Mouse (Mus musculus) CH12.LX (cell line): ENCODE measurements around the gene Fhdc1. TPM values are rescaled to one million over a fixed set of nuclear protein-coding genes. Genes with fewer than 3 reads are reported as not detected.

Source experiments
- DNase-seq: peaks from one replicate; pipeline ENCODE4 v3.0.0-alpha.2; 2013; ENCODE audit errors: extremely low read depth
- H3K27ac ChIP-seq: 2 replicates; pipeline ENCODE4 v1.5.1; 2012; ENCODE audit warnings: low read depth, mild to moderate bottlenecking, control low read depth, moderate library complexity; ENCODE audit not compliant: insufficient read depth
- H3K27me3 ChIP-seq: replicated peaks from 2 replicates; pipeline ENCODE3; 2012; ENCODE audit warnings: inconsistent platforms
- H3K36me3 ChIP-seq, 2 experiments: replicated peaks in 1 of 2; 2 replicates each; pipeline versions ENCODE3 to v1.6.1; 2012; ENCODE audit warnings: inconsistent platforms in 1 of 2, low read length in 1 of 2, mild to moderate bottlenecking in 1 of 2, mixed read lengths in 1 of 2, moderate library complexity in 1 of 2; ENCODE audit not compliant: control insufficient read depth in 1 of 2, insufficient read depth in 1 of 2
- H3K4me1 ChIP-seq, 2 experiments: 2 replicates each; pipeline ENCODE4 v1.6.1; 2012; ENCODE audit warnings: inconsistent platforms in 1 of 2, moderate library complexity in 1 of 2; ENCODE audit not compliant: insufficient read depth in 2 of 2, control insufficient read depth in 1 of 2
- H3K4me2 ChIP-seq: 2 replicates; pipeline ENCODE4 v1.6.1; 2012; ENCODE audit warnings: low read depth, mild to moderate bottlenecking, control low read depth; ENCODE audit not compliant: poor library complexity, insufficient read depth, severe bottlenecking
- H3K4me3 ChIP-seq, 3 experiments: fragments of 150-350 bp in 1 of 3; sonication (generic) in 1 of 3; replicated peaks in 1 of 3; 2 replicates each; pipeline versions ENCODE3 to v1.5.1; 2011 to 2012; ENCODE audit warnings: low read depth in 2 of 3, low read length in 2 of 3, mild to moderate bottlenecking in 2 of 3, moderate library complexity in 2 of 3, control low read depth in 1 of 3, improper control_type of control experiment in 1 of 3, inconsistent platforms in 1 of 3, mixed read lengths in 1 of 3; ENCODE audit not compliant: poor library complexity in 1 of 3
- H3K79me2 ChIP-seq: replicated peaks from 2 replicates; pipeline ENCODE4 v1.6.1; 2012; ENCODE audit warnings: mild to moderate bottlenecking, moderate library complexity; ENCODE audit not compliant: control insufficient read depth, poor library complexity, insufficient read depth, severe bottlenecking; ENCODE audit errors: extremely low read depth
- H3K9ac ChIP-seq: 2 replicates; pipeline ENCODE4 v1.6.1; 2012; ENCODE audit warnings: low read depth, mild to moderate bottlenecking, control low read depth, moderate library complexity; ENCODE audit not compliant: insufficient read depth
- H3K9me3 ChIP-seq: replicated peaks from 2 replicates; pipeline ENCODE3; 2012; ENCODE audit warnings: low read length, inconsistent platforms, mixed read lengths
- CHD1 ChIP-seq: IDR thresholded peaks from 2 replicates; pipeline ENCODE4 v1.6.1; 2012; ENCODE audit warnings: low read depth, low read length, improper control_type of control experiment, inconsistent platforms
- ELF1 ChIP-seq: IDR thresholded peaks from 2 replicates; pipeline ENCODE4 v1.6.1; 2014; ENCODE audit warnings: low read depth, mild to moderate bottlenecking, inconsistent platforms, low read length, improper control_type of control experiment
- ETS1 ChIP-seq: conservative IDR thresholded peaks from 2 replicates; pipeline ENCODE4 v1.6.1; 2012; ENCODE audit warnings: low read depth, mild to moderate bottlenecking, inconsistent platforms, low read length, improper control_type of control experiment, moderate library complexity
- GABPA ChIP-seq: IDR thresholded peaks from 2 replicates; pipeline ENCODE4 v1.6.1; 2012; ENCODE audit warnings: low read depth, low read length, improper control_type of control experiment, inconsistent platforms; ENCODE audit not compliant: insufficient replicate concordance
- HCFC1 ChIP-seq: IDR thresholded peaks from 2 replicates; pipeline ENCODE4 v1.6.1; 2012; ENCODE audit warnings: low read depth, mild to moderate bottlenecking, inconsistent platforms, low read length, improper control_type of control experiment
- JUN ChIP-seq: IDR thresholded peaks from 2 replicates; pipeline ENCODE4 v1.6.1; 2011; ENCODE audit warnings: low read depth, mild to moderate bottlenecking, low read length, improper control_type of control experiment, moderate library complexity; ENCODE audit not compliant: insufficient read depth
- JUND ChIP-seq: conservative IDR thresholded peaks from 2 replicates; pipeline ENCODE4 v1.6.1; 2011; ENCODE audit warnings: low read depth, low read length, improper control_type of control experiment
- MAFK ChIP-seq: IDR thresholded peaks from 2 replicates; pipeline ENCODE4 v1.6.1; 2011; ENCODE audit warnings: low read length, improper control_type of control experiment; ENCODE audit not compliant: insufficient replicate concordance
- MEF2A ChIP-seq: IDR thresholded peaks from 2 replicates; pipeline ENCODE4 v1.6.1; 2014; ENCODE audit warnings: low read depth, mild to moderate bottlenecking, inconsistent platforms, low read length, improper control_type of control experiment, borderline replicate concordance
- NELFE ChIP-seq: IDR thresholded peaks from 2 replicates; pipeline ENCODE4 v1.6.1; 2011; ENCODE audit warnings: low read depth, low read length, improper control_type of control experiment
- RAD21 ChIP-seq: IDR thresholded peaks from 2 replicates; pipeline ENCODE4 v1.6.1; 2011; ENCODE audit warnings: low read depth, mild to moderate bottlenecking, low read length, improper control_type of control experiment, moderate library complexity
- RCOR1 ChIP-seq: conservative IDR thresholded peaks from 2 replicates; pipeline ENCODE4 v1.6.1; 2012; ENCODE audit warnings: low read depth, mild to moderate bottlenecking, inconsistent platforms, low read length, improper control_type of control experiment
- SMC3 ChIP-seq: IDR thresholded peaks from 2 replicates; pipeline ENCODE4 v1.6.1; 2011; ENCODE audit warnings: low read depth, low read length, improper control_type of control experiment
- TBP ChIP-seq: conservative IDR thresholded peaks from 2 replicates; pipeline ENCODE4 v1.6.1; 2011; ENCODE audit warnings: low read depth, low read length, improper control_type of control experiment
- TCF12 ChIP-seq: IDR thresholded peaks from 2 replicates; pipeline ENCODE4 v1.6.1; 2014; ENCODE audit warnings: low read depth, mild to moderate bottlenecking, inconsistent platforms, low read length, improper control_type of control experiment
- UBTF ChIP-seq: IDR thresholded peaks from 2 replicates; pipeline ENCODE4 v1.6.1; 2012; ENCODE audit warnings: low read depth, mild to moderate bottlenecking, inconsistent platforms, low read length, improper control_type of control experiment, moderate library complexity
- USF1 ChIP-seq: IDR thresholded peaks from 2 replicates; pipeline ENCODE4 v1.6.1; 2014; ENCODE audit warnings: low read depth, mild to moderate bottlenecking, inconsistent platforms, low read length, improper control_type of control experiment
- USF2 ChIP-seq: conservative IDR thresholded peaks from 2 replicates; pipeline ENCODE4 v1.6.1; 2011; ENCODE audit warnings: low read depth, low read length, improper control_type of control experiment
- ZKSCAN1 ChIP-seq: IDR thresholded peaks from 2 replicates; pipeline ENCODE4 v1.6.1; 2012; ENCODE audit warnings: low read depth, inconsistent platforms, low read length, improper control_type of control experiment, borderline replicate concordance
- ZNF384 ChIP-seq: IDR thresholded peaks from 2 replicates; pipeline ENCODE4 v1.6.1; 2012; ENCODE audit warnings: low read depth, low read length, improper control_type of control experiment, inconsistent platforms
- dilution Hi-C: fragments of 300-500 bp; cut with MboI; formaldehyde crosslinking; loops from 2 replicates; pipeline ENCODE4 v1.14.3; 2020; ENCODE audit warnings: low sequenced_read_pairs; ENCODE audit not compliant: extremely low pct_unique_long_range_greater_than_20kb, extremely low pct_ligation_motif_present
- in situ Hi-C: fragments of 300-500 bp; cut with MboI; formaldehyde crosslinking; loops from 3 replicates; pipeline ENCODE4 v1.14.3; 2019; ENCODE audit warnings: low sequenced_read_pairs, low pct_ligation_motif_present, low pct_unique_long_range_greater_than_20kb, mixed read lengths
- polyA plus RNA-seq: library from polyadenylated mRNA; unstranded; fragments of >175 nt; gene quantifications from 2 replicates; pipeline ENCODE4 v1.2.1, GENCODE M21; 2012; ENCODE audit warnings: low read depth; ENCODE audit not compliant: insufficient read length
- total RNA-seq, 2 experiments: library from RNA; depleted of rRNA; stranded (reverse); fragments of 300-350 nt in 1 of 2; fragments of >200 nt in 1 of 2; gene quantifications; 2 replicates each; pipeline ENCODE4 v1.2.3; 2012 to 2014

The Fhdc1 gene
- total and polyA plus RNA-seq, 3 experiments = 0.08 TPM; not detected in 2

DNA sequence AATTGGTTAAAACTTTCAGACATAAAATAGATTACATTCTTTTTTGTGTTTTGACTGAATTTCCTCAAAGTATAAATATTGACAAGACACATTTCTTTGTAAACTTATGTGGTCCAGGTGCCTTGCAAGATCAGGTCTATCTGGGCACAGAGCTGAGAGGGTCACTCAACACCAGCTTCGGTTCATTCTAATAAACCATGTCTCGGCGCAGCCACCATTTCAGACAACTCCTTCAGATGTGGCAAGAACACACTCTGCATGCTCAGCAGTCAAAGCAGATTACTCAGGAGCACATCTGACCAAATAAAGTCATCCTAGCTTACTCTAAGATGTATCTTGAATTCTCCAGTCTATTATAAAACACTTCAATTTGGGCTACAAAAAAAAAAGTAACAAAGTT, 35.9 kb upstream of the Fhdc1 start:
- Histone ChIP-seq H3K4me1 (peaks cover 0 to 5% of the 10 kb centered on the region in 2 experiments; a peak in 1 of 4 replicates), H3K4me3 (no peak overlapping the region), H3K27me3 (no peaks in the 10 kb centered on the region), H3K9me3 (no peaks in the 10 kb centered on the region), H3K4me2 (no peak overlapping the region), H3K79me2 (no peaks in the 10 kb centered on the region), H3K9ac (no peak overlapping the region), H3K36me3 (peaks cover 8 to 40% of the 10 kb centered on the region in 2 experiments), H3K27ac (no peak overlapping the region)
- in situ Hi-C loops = no loop called here
- dilution Hi-C loops = no loop called here
- DNase-seq = no peak
- TF ChIP-seq NELFE = no peak
- no peak for TF ChIP-seq ELF1
- no peak for TF ChIP-seq JUND
- no peak for TF ChIP-seq HCFC1
- no peak for TF ChIP-seq ETS1
- no peak for TF ChIP-seq USF1
- TF ChIP-seq ZNF384 = no peak
- TF ChIP-seq SMC3 = no peak
- TF ChIP-seq MAFK = no peak
- no peak for TF ChIP-seq GABPA
- TF ChIP-seq CHD1 = no peak
- TF ChIP-seq TCF12 = no peak
- TF ChIP-seq RAD21 = no peak
- no peak for TF ChIP-seq TBP
- TF ChIP-seq RCOR1 = no peak
- TF ChIP-seq, all 38 proteins: peak for 0

DNA sequence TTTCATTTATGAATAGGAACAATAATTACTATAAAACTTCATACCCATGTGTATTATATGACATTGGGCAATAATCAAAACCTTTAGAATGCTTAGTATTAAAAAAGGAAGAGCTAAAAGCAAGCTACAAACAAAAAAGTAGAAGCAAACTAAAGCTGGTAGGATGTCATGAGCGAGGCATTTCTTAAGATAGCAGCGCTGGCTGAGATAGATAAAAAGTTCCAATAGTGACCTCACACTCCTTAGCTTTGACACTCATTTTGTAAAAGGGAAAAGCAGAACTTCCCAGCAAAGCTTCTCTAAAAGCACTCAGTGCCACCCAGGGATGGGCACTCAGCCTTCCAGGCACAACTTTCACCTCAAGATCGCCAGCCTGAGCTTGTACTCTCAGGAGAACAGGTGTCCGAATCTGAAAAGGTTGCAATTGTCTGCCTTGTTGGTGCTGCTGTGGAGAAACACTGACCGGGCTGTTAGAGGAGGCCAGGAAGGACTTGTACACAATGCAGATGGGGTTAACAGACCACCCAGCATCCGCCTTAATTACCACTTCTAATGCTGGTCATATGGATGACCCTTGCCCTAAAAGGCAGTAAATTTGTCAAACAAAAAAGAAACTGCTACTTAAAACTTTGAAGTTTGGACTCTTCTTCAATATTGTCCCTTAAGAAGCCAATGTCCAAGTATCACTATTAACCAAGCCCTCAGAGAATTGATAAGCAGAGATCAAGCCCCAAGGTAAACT, 32.7 kb upstream of the Fhdc1 start:
- Histone ChIP-seq H3K4me2 (no peak overlapping the region), H3K79me2 (no peaks in the 10 kb centered on the region), H3K27me3 (no peaks in the 10 kb centered on the region), H3K27ac (no peak overlapping the region), H3K36me3 (peaks cover 8 to 33% of the 10 kb centered on the region in 2 experiments), H3K9ac (no peak overlapping the region), H3K9me3 (no peaks in the 10 kb centered on the region), H3K4me1 (no peaks in the 10 kb centered on the region), H3K4me3 (no peak overlapping the region)
- in situ Hi-C loops (no loop called here), dilution Hi-C loops (no loop called here)
- TF ChIP-seq ELF1 (no peak), UBTF (no peak), MEF2A (no peak), JUN (no peak), ZKSCAN1 (no peak), NELFE (no peak), USF2 (no peak), TCF12 (no peak)
- DNase-seq = no peak
